Mouse (Mus musculus): ENCODE measurements around the gene Scnn1g.

The Scnn1g gene

DNA sequence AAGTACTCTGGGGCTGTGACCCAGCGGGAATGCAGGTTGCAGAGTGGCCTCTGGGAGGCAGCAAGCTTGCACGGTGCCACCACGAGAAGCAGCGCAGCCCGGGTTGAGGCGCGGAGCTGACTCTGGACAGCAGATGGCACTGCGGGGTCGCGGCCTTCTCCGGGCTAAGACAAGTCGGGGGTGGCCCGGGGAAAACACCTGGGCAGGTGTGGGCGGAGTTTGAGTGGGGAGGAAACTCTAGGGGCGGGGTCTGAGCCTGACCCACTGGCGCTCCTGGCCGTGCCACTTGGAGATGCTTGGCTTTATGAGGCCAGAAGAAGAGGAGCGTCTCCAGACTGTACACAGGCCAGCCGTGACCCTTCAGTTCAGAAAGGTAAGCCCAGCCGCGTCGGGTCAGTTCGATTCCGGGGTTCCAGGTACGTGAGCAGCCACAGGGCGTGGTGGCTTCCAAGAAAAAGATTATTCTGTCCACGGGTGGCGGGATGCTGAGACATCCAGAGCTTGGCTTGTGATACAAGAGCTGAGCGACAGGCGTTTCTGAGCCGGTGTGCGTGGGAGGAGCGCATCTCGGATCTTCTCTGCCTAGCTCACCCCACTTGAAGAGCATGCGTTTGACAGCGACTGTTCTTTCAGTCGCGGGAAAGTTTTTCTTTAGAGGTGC, at the start of gene Scnn1g:
TSS of gene Scnn1g (plus strand) at position 309 of the 661 bp plus-strand sequence.
- peak; percentile 92 for DNase-seq

GRCm38 (mm10) chr7:121685140-121685984, 48.9 kb upstream of the Scnn1g start:
- no peak for DNase-seq

- DNase-seq = no peak
Observed at GRCm38 (mm10) chr7:121689338-121689737, 44.9 kb upstream of the Scnn1g start.

- DNase-seq = no peak
Observed at GRCm38 (mm10) chr7:121691803-121692202, 42.5 kb upstream of the Scnn1g start.

DNA sequence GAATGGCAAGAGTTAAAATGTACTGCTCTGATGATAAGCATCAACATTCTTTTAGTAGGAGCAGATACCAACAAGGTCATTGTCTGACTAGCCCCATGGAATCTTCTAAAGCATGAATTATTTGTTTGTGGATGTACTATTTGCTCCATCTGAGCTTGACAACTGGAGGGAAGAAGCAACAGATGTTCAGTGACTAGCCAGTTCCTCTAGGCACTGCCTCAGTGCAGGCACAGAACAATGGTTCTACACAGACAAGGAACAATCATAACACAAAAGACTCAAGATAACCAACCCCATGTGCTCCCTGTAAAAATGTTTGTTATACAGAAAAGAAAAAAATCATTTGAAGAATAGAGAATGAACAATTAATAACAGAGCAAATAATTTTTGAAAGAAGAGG, 37.1 kb upstream of the Scnn1g start:
- DNase-seq = no peak

GRCm38 (mm10) chr7:121697574-121697973, 36.7 kb upstream of the Scnn1g start:
- no peak for DNase-seq

DNA sequence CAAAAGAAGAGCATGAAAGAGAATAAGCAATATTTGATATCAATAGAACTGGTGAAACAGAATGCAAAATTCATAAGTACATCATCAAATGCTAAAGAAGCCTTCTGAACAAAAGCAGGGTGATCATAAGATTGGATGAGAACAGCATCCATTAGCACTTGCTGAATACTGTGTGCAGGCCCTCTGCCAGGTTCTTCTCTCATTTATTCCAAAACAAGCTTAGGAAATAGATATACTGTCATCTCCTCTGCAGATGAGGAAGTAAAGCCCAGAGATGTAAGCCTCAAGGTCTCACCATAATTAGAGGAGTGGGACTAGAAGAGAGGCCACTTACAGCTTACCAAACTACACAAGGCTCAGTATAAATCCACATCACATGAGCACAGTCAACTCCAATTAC, 35.1 kb upstream of the Scnn1g start:
- DNase-seq = no peak

DNA sequence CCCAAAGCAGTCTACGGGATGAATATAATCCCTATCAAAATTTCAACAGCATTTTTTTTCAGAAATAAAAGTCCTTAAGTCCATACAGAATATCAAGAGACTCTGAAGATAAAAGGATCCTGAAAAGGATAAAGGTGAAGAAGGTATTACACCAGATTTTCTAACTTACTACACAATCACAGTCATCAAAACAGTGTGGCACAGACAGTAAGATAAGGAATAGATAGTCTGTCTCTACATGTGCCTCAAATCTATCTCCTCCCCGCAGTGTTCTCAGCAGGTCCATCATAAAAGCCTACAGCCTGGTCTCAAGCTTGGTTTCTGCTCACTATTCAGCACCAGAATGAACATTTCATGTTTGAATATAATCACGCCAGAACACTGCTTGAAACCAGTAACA, 33.8 kb upstream of the Scnn1g start:
- DNase-seq = no peak

DNA sequence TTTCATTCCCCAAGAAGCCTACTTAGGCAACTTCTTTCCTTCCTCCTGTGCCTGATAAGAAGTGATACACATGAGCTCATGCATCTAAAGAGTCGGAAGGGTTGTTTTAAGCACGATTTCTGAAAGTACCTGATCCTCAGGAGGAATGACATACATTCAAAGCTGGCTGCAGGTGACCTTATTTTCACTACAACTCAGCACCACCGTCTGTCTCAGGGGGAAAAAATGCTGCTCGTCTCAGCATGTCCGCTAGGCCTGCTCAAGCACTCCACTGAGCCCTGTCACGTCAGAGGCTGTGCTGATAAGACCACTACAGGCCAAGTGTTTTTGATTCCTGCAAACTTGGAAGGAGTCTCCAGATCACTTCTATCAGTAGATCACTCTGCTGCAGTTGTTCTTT, 32.3 kb upstream of the Scnn1g start:
- DNase-seq = no peak

DNA sequence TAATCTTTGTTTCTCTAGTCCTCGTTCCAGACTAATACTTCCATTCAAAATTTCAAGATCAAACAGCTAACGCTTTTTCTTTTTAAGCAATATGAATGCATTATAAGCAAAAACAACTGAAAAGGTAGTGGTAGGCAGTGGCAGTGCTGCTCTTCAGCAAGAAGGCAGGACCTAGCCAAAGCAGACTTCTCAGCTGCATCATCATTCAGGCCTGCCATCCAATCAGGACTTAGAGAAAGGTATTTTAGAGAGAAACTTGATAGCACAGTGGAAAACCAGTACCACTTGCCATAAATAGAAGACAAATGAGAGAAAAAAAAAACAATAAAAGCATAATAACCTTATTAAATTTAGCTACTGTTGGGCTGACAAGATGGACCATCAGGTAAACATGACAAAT, 29.2 kb upstream of the Scnn1g start:
- DNase-seq = peak; percentile 19

DNA sequence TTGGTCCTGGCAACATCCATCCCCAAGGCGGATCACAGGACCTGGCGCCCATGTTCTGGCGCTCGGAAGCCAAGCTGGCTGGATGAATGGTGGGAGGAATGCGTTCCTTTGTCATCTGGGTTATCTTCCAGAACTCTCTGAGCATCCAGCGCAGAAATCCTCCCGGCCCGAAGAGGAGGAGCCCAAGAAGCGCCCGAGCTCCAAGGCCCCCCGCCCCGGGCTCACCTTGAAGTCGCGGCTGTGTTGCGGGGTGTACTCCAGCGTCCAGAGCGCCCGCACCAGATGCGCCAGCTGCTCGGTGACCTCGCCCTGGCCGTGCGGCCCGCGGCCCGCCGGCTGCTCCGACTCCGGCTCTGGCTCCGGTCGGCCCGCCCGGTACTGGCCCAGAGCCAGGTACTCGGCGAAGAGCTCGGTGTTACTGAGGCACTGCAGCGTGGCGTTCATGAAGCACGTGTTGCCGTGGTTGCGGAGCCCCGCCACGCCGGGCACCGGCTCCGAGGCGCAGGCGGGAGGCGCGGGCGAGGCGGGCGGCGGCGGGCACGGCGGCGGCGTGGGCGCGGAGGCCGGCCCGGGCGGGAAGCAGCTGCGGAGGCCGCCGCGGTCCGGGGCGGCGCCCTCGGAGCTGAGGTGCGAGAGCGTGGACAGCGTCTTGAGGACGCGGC, 27.7 kb upstream of the Scnn1g start:
- DNase-seq = peak; percentile 51

DNA sequence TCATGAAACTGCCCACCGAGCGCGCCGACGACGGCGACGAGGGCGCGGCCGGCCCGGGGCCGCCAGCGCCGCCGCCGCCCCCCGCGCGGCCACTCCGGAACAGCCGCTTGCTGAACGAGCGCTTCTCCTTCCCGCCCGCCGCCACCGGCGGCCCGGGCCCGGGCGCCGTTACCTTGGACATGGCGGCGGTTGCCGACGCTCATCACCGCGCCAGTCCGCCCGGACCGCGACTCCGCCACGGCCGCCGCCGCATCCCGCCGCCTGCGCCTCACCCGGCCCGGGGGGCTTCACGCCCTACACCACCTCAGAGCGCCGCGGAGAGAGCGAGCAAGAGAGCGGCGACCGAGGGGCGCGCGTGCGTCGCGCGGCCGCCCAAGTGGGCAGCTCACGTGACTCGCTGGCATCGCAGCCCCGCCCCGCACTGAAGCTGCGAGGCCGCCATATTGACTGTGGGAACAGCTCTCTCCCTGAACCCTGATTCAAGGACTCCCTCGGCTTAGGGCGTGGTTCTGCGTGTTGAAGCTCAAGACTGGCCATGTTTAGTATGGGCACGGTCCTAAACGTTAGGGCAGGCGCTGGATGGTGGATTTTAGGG, 27.1 kb upstream of the Scnn1g start, which contains the start of gene Usp31:
TSS of gene Usp31 (minus strand) at position 181 of the 595 bp plus-strand sequence.
- peak; percentile 99 for DNase-seq

DNA sequence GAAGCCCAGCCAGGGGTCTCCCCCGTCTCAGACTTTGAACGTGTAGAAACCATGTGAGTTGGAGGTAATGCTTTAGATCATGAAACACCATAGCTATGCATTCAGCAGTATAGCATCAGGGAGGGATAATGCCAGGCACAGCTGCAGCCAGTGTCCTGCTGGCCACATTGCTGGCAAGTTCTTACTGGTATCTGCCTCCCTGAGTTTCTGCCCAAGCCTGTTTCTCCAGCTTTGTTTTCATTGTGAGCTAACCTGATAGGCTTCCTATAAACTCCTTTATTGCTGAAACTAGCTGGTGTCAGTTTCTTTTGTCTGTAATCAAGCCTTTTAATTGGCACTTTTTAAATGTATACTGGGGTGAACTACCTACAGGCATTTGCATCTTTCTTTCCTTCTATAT, 23.1 kb upstream of the Scnn1g start:
- no peak for DNase-seq

- no peak for DNase-seq
Observed at GRCm38 (mm10) chr7:121717031-121717430, 17.2 kb upstream of the Scnn1g start.

GRCm38 (mm10) chr7:121730225-121730624, 4.1 kb upstream of the Scnn1g start:
- peak; percentile 78 for DNase-seq

DNA sequence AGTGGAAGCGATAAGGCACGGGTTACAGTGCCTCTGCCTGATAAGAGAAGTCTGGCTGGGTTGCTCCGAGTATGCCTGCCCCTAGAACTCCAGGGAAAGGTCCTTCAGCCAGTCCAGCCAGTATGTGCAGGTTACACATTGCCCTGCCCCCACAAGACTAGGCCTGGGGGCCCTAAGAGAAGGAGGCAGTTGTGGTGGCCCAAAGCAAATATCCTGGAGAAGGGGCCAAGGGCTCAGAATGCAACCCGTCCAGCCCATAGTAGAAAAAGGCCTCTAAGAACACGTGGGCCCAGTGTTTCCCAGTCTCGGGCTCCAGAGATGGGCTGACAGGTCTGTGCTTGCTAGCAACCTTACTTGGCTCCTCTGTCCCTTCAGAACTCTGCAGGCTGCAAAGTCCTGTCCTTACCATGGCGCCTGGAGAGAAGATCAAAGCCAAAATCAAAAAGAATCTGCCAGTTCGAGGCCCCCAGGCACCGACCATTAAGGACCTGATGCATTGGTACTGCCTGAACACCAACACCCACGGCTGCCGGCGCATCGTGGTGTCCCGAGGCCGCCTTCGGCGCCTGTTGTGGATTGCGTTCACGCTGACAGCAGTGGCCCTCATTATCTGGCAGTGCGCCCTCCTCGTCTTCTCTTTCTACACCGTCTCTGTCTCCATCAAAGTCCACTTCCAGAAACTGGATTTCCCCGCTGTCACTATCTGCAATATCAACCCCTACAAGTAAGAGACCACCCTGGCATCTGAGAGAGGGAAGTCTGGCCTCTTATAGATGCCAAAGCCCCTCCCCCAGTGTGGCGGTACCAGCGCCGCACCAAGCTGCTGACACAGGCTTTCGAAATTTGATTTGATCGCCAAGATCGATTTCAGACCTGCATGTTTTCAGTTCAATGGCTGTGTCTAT, 3.5 kb downstream of the Scnn1g start:
- DNase-seq = no peak

- no peak for DNase-seq
Observed at GRCm38 (mm10) chr7:121750244-121750643, 16.0 kb downstream of the Scnn1g start.

- DNase-seq = no peak
Observed at GRCm38 (mm10) chr7:121754748-121755147, 20.5 kb downstream of the Scnn1g start.

- DNase-seq = no peak
Observed at GRCm38 (mm10) chr7:121763328-121763727, 29.0 kb downstream of the Scnn1g start.

GRCm38 (mm10) chr7:121767900-121768299, 33.6 kb downstream of the Scnn1g start:
- no peak for DNase-seq

DNA sequence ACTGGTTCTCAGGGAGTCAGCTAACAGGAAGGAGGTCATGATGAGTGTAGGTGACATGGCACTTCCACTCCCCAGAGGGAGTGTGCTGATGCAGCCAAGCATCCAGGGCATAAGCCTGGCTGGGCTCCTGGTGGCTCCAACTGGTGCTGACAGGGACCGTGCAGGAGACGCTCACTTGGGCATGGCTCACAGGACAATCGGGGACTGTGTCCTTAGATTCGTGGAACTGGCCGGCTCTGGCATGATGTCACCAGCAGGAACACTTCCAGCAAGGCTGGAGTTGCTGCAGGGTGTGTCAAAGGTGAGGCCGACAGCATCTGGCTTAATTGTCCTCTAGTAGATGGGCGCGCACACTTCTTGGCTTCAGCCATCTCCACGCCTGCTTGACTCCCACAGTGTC, 34.7 kb downstream of the Scnn1g start:
- no peak for DNase-seq

- no peak for DNase-seq
Observed at GRCm38 (mm10) chr7:121778553-121778952, 44.3 kb downstream of the Scnn1g start.

Measured in embryo, embryonic 11 days (tissue).